Mouse (Mus musculus) midbrain, embryonic 11.5 days (tissue): ENCODE data around the gene Mark4. TPM values are rescaled to one million over a fixed set of nuclear protein-coding genes. Genes with fewer than 3 reads are reported as not detected.
A peak's percentile ranks its signal among the peaks of the same experiment; 100 is the strongest.

ENCODE experiments used
- ATAC-seq: fragments of 200-750 bp; cut with Nextera tagmentation; 2 replicates; pipeline ENCODE4 v1.8.0; 2017; ENCODE audit warnings: moderate TSS enrichment, moderate library complexity; ENCODE audit not compliant: low FRiP score
- DNase-seq: peaks from one replicate; pipeline ENCODE4 v3.0.0; 2015; ENCODE audit warnings: low spot score; ENCODE audit errors: missing footprints
- H3K27ac ChIP-seq: fragments of 300-500 bp; sonication (generic); 2 replicates; pipeline ENCODE4 v1.5.1; 2014; ENCODE audit warnings: low read depth, low read length
- H3K27me3 ChIP-seq: fragments of 300-500 bp; sonication (generic); 2 replicates; pipeline ENCODE4 v1.6.1; 2014; ENCODE audit warnings: mild to moderate bottlenecking, low read length, moderate library complexity, mixed read lengths; ENCODE audit not compliant: control insufficient read depth, insufficient read depth
- H3K36me3 ChIP-seq: fragments of 300-500 bp; sonication (generic); 2 replicates; pipeline ENCODE4 v1.6.1; 2014; ENCODE audit warnings: mild to moderate bottlenecking, low read length, moderate library complexity, mixed read lengths; ENCODE audit not compliant: control insufficient read depth, insufficient read depth
- H3K4me1 ChIP-seq: fragments of 300-500 bp; sonication (generic); 2 replicates; pipeline ENCODE4 v1.6.1; 2014; ENCODE audit warnings: low read length; ENCODE audit not compliant: control insufficient read depth, insufficient read depth
- H3K4me2 ChIP-seq: fragments of 300-500 bp; sonication (generic); 2 replicates; pipeline ENCODE4 v1.6.1; 2014; ENCODE audit warnings: mild to moderate bottlenecking, moderate library complexity
- H3K4me3 ChIP-seq: fragments of 300-500 bp; sonication (generic); 2 replicates; pipeline ENCODE4 v1.5.1; 2014; ENCODE audit warnings: low read depth, low read length
- H3K9ac ChIP-seq: fragments of 300-500 bp; sonication (generic); 2 replicates; pipeline ENCODE4 v1.6.1; 2014; ENCODE audit warnings: low read length
- H3K9me3 ChIP-seq: fragments of 300-500 bp; sonication (generic); 2 replicates; pipeline ENCODE4 v1.6.1; 2016; ENCODE audit warnings: low read length; ENCODE audit not compliant: control insufficient read depth
- WGBS: fragments of 180-500 bp; shearing (Covaris S2); extraction: QIAGEN DNeasy Blood & Tissue Kit; methylation state at CpG from one replicate; pipeline ENCODE4 v1.1.7; 2014; 5-methylcytosine and 5-hydroxymethylcytosine counted together
- polyA plus RNA-seq: library from polyadenylated mRNA; unstranded; fragments of >200 nt; fragmentation: Nextera tagmentation; extraction: Ambion mirVana; gene quantifications from 2 replicates; pipeline ENCODE4 v1.2.1, GENCODE M21; 2014

Gene Mark4
- polyA plus RNA-seq, 1 experiment from 2014 or later = 10.7 TPM

GRCm38 (mm10) chr7:19432475-19432874, 26.1 kb downstream of the Mark4 start:
- H3K27ac ChIP-seq = no peak overlapping the region
- H3K4me1 ChIP-seq = no peaks in the 10 kb centered on the region
- H3K36me3 ChIP-seq = peaks cover 59% of the 10 kb centered on the region
- H3K9ac ChIP-seq = no peak overlapping the region
- H3K4me3 ChIP-seq = no peak overlapping the region
- no peak for DNase-seq
- 92% methylated on average over 2 of the region's 2 CpGs for WGBS
- H3K9me3 ChIP-seq = no peaks in the 10 kb centered on the region
- H3K27me3 ChIP-seq = no peaks in the 10 kb centered on the region
- no peak overlapping the region for H3K4me2 ChIP-seq
- no peak for ATAC-seq

GRCm38 (mm10) chr7:19430402-19430801, 28.2 kb downstream of the Mark4 start:
- Histone ChIP-seq H3K9me3 (no peaks in the 10 kb centered on the region), H3K9ac (no peak overlapping the region), H3K27me3 (no peaks in the 10 kb centered on the region), H3K4me1 (no peaks in the 10 kb centered on the region), H3K36me3 (peaks cover 56% of the 10 kb centered on the region), H3K4me3 (no peak overlapping the region), H3K27ac (no peak overlapping the region), H3K4me2 (no peak overlapping the region)
- DNase-seq = no peak
- 91% methylated on average over 6 of the region's 6 CpGs for WGBS
- no peak for ATAC-seq

DNA sequence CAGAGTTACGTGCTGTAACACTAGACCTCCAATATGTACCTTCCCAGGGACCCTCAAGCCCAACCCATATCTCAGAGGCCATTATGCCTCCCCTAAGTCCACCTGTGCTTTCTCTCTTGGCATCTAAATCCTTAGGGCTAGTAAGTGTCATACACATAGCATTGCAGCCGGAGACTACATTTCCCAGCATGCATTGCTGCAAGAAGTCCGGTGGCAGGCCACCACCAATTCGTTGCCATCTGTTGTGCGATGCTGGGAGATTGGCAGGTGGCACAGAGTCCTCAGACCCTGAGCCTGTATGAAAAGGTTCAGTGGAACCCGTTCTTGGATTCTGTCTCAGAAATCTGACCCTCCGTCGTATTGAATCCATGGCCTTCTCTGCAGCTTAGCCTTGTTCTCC, 28.9 kb downstream of the Mark4 start:
- H3K4me3 ChIP-seq = no peak overlapping the region
- H3K27me3 ChIP-seq = no peaks in the 10 kb centered on the region
- H3K9me3 ChIP-seq = no peaks in the 10 kb centered on the region
- H3K4me1 ChIP-seq = no peaks in the 10 kb centered on the region
- 75% methylated on average over 8 of the region's 8 CpGs for WGBS
- DNase-seq (no peak), ATAC-seq (no peak)
- no peak overlapping the region for H3K9ac ChIP-seq
- H3K4me2 ChIP-seq = no peak overlapping the region
- H3K36me3 ChIP-seq = peaks cover 51% of the 10 kb centered on the region
- no peak overlapping the region for H3K27ac ChIP-seq

DNA sequence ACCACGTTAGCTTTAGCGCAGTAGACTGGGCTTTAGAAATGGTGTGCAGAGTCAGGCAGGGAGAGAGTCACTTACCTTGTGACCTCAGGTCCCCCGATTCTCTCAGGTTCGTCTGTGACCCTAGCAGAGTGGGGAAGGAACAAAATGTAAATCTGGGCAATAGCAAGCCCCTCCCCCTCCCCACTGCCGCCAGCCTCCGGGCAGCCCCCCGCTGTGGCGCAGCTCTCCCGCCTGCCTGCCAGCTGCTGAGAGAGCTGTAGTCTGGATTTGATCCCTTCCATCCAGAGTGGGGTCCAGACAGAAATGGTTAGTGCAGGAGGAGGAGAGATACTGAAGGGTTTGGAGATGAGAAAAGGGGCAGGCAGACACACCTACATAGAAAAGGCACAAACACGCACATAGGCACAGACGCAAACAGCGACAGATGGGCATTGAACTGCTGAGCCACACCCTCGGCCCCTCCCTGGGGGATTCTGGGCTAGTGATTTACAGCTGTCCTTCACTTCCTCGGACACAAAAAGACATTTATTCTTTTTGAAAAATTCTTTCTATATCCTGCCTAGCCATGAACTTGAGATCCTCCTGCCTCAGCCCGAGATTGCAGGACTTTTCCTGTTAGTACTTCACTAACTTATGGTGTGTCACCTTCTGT, 30.5 kb downstream of the Mark4 start:
- Histone ChIP-seq H3K4me3 (no peak overlapping the region), H3K4me1 (no peaks in the 10 kb centered on the region), H3K27me3 (no peaks in the 10 kb centered on the region), H3K9me3 (no peaks in the 10 kb centered on the region), H3K9ac (no peak overlapping the region), H3K4me2 (no peak overlapping the region), H3K36me3 (peaks cover 37% of the 10 kb centered on the region), H3K27ac (no peak overlapping the region)
- 70% methylated on average over 15 of the region's 15 CpGs for WGBS
- DNase-seq = no peak
- no peak for ATAC-seq

GRCm38 (mm10) chr7:19426888-19427287, 31.7 kb downstream of the Mark4 start:
- Histone ChIP-seq H3K36me3 (peaks cover 27% of the 10 kb centered on the region), H3K27me3 (no peaks in the 10 kb centered on the region), H3K4me3 (no peak overlapping the region), H3K27ac (no peak overlapping the region), H3K9ac (no peak overlapping the region), H3K4me2 (no peak overlapping the region), H3K9me3 (no peaks in the 10 kb centered on the region), H3K4me1 (no peaks in the 10 kb centered on the region)
- ATAC-seq (no peak), DNase-seq (no peak)
- WGBS = 91% methylated on average over 6 of the region's 6 CpGs

DNA sequence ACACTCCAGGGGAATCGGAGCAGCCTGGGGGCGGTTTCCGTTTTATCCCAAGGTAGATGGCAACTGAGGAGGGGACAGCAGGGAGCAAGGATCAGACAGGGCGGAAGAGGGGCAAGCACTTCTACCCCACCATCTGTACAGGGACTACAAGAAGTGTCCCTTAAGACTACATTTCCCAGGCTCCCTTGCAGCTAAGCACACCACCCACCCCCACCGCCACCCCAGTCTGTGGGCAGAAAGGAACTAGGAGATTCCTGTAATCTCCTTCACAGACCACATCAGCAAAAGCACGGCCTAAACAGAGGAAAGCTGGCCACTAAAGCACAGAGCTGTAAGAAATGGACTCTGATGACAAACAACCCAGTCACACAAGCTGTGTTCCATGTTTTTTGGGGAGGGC, 32.3 kb downstream of the Mark4 start:
- no peak overlapping the region for H3K4me2 ChIP-seq
- no peak overlapping the region for H3K9ac ChIP-seq
- H3K27ac ChIP-seq = no peak overlapping the region
- H3K27me3 ChIP-seq = no peaks in the 10 kb centered on the region; the same call in 1 of the 2 replicates
- DNase-seq (no peak), ATAC-seq (no peak)
- H3K4me3 ChIP-seq = no peak overlapping the region
- no peaks in the 10 kb centered on the region for H3K9me3 ChIP-seq
- H3K4me1 ChIP-seq = no peaks in the 10 kb centered on the region
- peaks cover 27% of the 10 kb centered on the region for H3K36me3 ChIP-seq
- WGBS = 76% methylated on average over 6 of the region's 6 CpGs

DNA sequence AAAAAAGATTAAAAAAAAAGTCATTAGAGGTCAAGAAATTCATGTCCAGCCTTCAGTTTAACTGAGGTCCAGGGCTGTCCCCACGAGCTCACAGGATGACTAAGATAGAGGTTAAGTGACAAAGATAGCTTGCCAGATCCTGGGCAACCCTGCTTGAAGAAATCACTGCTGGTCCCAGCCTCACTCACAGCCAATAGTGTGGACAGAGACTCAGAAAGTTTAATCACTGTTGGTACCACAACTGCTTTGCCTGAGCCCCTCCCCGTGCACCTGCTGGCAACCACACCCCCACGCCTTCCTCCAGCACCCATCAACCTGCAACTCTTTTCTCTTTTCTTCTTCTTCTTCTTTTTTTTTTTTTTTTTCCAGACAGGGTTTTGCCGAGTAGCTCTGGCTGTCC, 34.6 kb downstream of the Mark4 start:
- Histone ChIP-seq H3K27ac (no peak overlapping the region), H3K9me3 (no peaks in the 10 kb centered on the region), H3K27me3 (peaks cover 19% of the 10 kb centered on the region), H3K4me1 (0 out of 2 replicates have a peak, but pooled peaks cover 3% of the 10 kb centered on the region), H3K4me2 (no peak overlapping the region), H3K9ac (no peak overlapping the region), H3K36me3 (peaks cover 23% of the 10 kb centered on the region), H3K4me3 (no peak overlapping the region)
- DNase-seq = no peak
- ATAC-seq = no peak
- WGBS = 69% methylated on average over 4 of the region's 4 CpGs

DNA sequence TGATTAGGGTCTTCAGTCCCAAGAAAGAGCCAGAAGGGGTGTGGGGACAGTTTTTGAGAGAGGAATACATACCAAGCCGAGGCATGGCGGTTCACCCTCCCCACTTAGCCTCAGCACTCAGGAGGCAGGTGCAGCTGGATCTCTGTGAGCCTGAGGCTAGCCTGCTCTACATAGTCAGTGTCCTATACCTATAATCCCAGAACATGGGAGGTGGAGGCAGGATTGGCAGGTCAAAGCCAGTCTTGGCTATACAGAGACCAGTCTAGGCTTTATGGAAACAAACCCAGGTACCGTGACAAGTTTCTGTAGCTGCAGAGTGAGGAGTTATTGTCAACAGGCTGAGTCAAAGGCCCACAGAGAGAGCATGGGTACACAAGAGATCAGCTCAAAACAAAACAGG, 35.5 kb downstream of the Mark4 start:
- H3K4me3 ChIP-seq = no peak overlapping the region
- DNase-seq (no peak), ATAC-seq (no peak)
- H3K27ac ChIP-seq = no peak overlapping the region
- peaks cover 22% of the 10 kb centered on the region for H3K27me3 ChIP-seq
- 0 out of 2 replicates have a peak, but pooled peaks cover 3% of the 10 kb centered on the region for H3K4me1 ChIP-seq
- H3K36me3 ChIP-seq = peaks cover 16% of the 10 kb centered on the region
- no peak overlapping the region for H3K4me2 ChIP-seq
- WGBS = 94% methylated on average over 3 of the region's 3 CpGs
- no peak overlapping the region for H3K9ac ChIP-seq
- no peaks in the 10 kb centered on the region for H3K9me3 ChIP-seq

DNA sequence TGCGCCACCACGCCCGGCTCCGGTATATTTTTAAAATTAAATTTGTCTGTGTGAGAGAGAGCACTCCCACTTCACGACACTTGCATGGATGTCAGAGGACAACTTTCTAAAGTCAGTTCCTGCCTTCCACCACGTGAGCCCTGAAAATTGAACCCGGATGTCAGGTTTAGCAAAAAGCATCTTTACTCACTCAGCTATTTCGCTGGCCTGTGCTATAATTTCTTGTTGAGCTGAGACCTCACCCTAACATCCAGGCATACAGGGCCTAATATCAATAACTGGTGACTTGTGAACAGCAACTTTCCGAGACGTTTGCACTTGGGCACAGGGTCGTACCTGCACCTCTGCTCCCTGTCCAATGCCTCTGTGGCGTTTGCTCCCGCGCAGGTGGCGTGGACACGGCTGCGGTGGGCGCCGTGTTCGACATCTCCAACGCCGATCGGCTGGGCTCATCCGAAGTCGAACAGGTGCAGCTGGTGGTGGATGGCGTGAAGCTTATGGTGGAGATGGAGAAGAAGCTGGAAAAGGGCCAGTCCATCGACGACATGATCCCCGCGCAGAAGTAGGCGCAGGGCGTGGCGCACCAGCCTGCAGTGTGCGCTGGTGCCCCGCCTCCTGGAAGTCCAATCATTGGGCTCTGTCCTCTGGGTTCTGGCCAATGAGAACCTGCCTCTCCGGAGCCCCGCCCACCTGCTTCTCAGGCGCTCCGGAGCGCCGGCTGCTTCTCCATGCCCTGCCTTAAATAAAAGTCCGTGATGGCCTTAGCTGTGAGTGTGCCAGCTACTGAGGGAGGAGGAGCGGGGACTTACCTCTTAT, 37.6 kb downstream of the Mark4 start:
- peaks cover 22% of the 10 kb centered on the region for H3K27me3 ChIP-seq
- no peaks in the 10 kb centered on the region for H3K9me3 ChIP-seq
- peak; percentile 98 for ATAC-seq
- WGBS = 14% methylated on average over 43 of the region's 43 CpGs
- H3K4me3 ChIP-seq = peak overlapping the region; percentile 32
- H3K36me3 ChIP-seq = peaks cover 5% of the 10 kb centered on the region
- DNase-seq = peak; percentile 94
- H3K9ac ChIP-seq = no peak overlapping the region
- no peak overlapping the region for H3K27ac ChIP-seq
- peak overlapping the region; percentile 46 for H3K4me2 ChIP-seq
- H3K4me1 ChIP-seq = 0 out of 2 replicates have a peak, but pooled peaks cover 3% of the 10 kb centered on the region
